Mouse (Mus musculus): ENCODE results near the gene Ankrd28. TPM values are rescaled to one million over a fixed set of nuclear protein-coding genes. Genes with fewer than 3 reads are reported as not detected.

Ankrd28 gene
- total RNA-seq, 4 experiments from 2014 or later = 61.3 to 65.9 (median 64.2) TPM

- DNase-seq (ENCODE audit: low spot score in 2 of 2) = no peak
Measured at GRCm38 (mm10) chr14:31652106-31652505, 178.3 kb downstream of the Ankrd28 start.

GRCm38 (mm10) chr14:31651206-31651605 lies 179.2 kb downstream of the Ankrd28 start:
- DNase-seq (ENCODE audit: low spot score in 2 of 2) = no peak

- DNase-seq (ENCODE audit: low spot score in 2 of 2) = no peak
Measured at GRCm38 (mm10) chr14:31650347-31650746, 180.1 kb downstream of the Ankrd28 start.

Other genes starting within 250 kb of the Ankrd28 start
- gene Colq, start 239.3 kb downstream of the Ankrd28 start, total RNA-seq (2022) = 1 to 10 TPM in 2 of 4 experiments, under 1 TPM in 2; 0.82 to 1.6 (median 1.2) TPM
- gene Gm49387, start 189.8 kb downstream of the Ankrd28 start, total RNA-seq (2022) = not detected
- 10 to 100 TPM; 10.5 to 13.9 (median 11.4) TPM for gene Btd, start 189.6 kb downstream of the Ankrd28 start, total RNA-seq (2022)
- gene Hacl1, start 189.4 kb downstream of the Ankrd28 start, total RNA-seq (2022) = 10 to 100 TPM in 2 of 4 experiments, 1 to 10 TPM in 2; 6.4 to 10.4 (median 9.8) TPM
- 1 to 10 TPM; 2.4 to 4.9 (median 4.1) TPM for gene Galnt15, start 198.3 kb upstream of the Ankrd28 start, total RNA-seq (2022)